Mouse (Mus musculus) intestine, embryonic 16.5 days (tissue): ENCODE results near the gene Ifitm3. TPM values are rescaled to one million over a fixed set of nuclear protein-coding genes. Genes with fewer than 3 reads are reported as not detected.
A peak's percentile ranks its signal among the peaks of the same experiment; 100 is the strongest.

ENCODE experiments used
- ATAC-seq: fragments of 200-750 bp; cut with Nextera tagmentation; 2 replicates; pipeline ENCODE4 v1.8.0; 2017; ENCODE audit warnings: moderate TSS enrichment, moderate library complexity
- H3K27ac ChIP-seq: fragments of 300-500 bp; sonication (generic); 2 replicates; pipeline ENCODE4 v1.5.1; 2014; ENCODE audit warnings: mild to moderate bottlenecking, low read length
- H3K27me3 ChIP-seq: fragments of 300-500 bp; sonication (generic); replicated peaks from 2 replicates; pipeline ENCODE4 v1.6.1; 2014; ENCODE audit warnings: low read length, control low read depth, mixed read lengths; ENCODE audit not compliant: control insufficient read depth, insufficient read depth
- H3K36me3 ChIP-seq: fragments of 300-500 bp; sonication (generic); 2 replicates; pipeline ENCODE4 v1.6.1; 2014; ENCODE audit warnings: low read length, control low read depth; ENCODE audit not compliant: control insufficient read depth, insufficient read depth
- H3K4me1 ChIP-seq: fragments of 300-500 bp; sonication (generic); 2 replicates; pipeline ENCODE4 v1.6.1; 2014; ENCODE audit warnings: low read length, control low read depth, mixed read lengths; ENCODE audit not compliant: control insufficient read depth, insufficient read depth
- H3K4me2 ChIP-seq: fragments of 300-500 bp; sonication (generic); 2 replicates; pipeline ENCODE4 v1.6.1; 2014; ENCODE audit warnings: low read depth, low read length, control low read depth
- H3K4me3 ChIP-seq: fragments of 300-500 bp; sonication (generic); 2 replicates; pipeline ENCODE4 v1.5.1; 2014; ENCODE audit warnings: mild to moderate bottlenecking, low read length
- H3K9ac ChIP-seq: fragments of 300-500 bp; sonication (generic); 2 replicates; pipeline ENCODE4 v1.6.1; 2014; ENCODE audit warnings: low read depth, low read length
- H3K9me3 ChIP-seq: fragments of 300-500 bp; sonication (generic); 2 replicates; pipeline ENCODE4 v1.6.1; 2016; ENCODE audit warnings: low read length, control low read depth; ENCODE audit not compliant: control insufficient read depth
- WGBS: fragments of 180-500 bp; shearing (Covaris S2); extraction: QIAGEN DNeasy Blood & Tissue Kit; methylation state at CpG from one replicate; pipeline ENCODE4 v1.1.7; 2014; 5-methylcytosine and 5-hydroxymethylcytosine counted together
- polyA plus RNA-seq: library from polyadenylated mRNA; unstranded; fragments of >200 nt; fragmentation: Nextera tagmentation; extraction: Ambion mirVana; gene quantifications from 2 replicates; pipeline ENCODE4 v1.2.1, GENCODE M21; 2015

The Ifitm3 gene
- polyA plus RNA-seq, 1 experiment from 2014 or later: 255 TPM

- H3K4me2 ChIP-seq: no peak overlapping the region
- H3K27me3 ChIP-seq: no peaks in the 10 kb centered on the region
- H3K36me3 ChIP-seq: no peaks in the 10 kb centered on the region
- no peak overlapping the region for H3K4me3 ChIP-seq
- H3K9me3 ChIP-seq: no peaks in the 10 kb centered on the region
- H3K9ac ChIP-seq: no peak overlapping the region
- WGBS: 78% methylated on average over 2 of the region's 2 CpGs
- no peak for ATAC-seq
- no peak overlapping the region for H3K27ac ChIP-seq
- H3K4me1 ChIP-seq: peaks cover 11% of the 10 kb centered on the region
Observed at GRCm38 (mm10) chr7:141049326-141049725, 38.8 kb upstream of the Ifitm3 start.

- WGBS: 7% methylated on average over 21 of the region's 21 CpGs
- H3K36me3 ChIP-seq: no peaks in the 10 kb centered on the region
- peak overlapping the region; percentile 89 for H3K4me2 ChIP-seq
- no peaks in the 10 kb centered on the region for H3K27me3 ChIP-seq
- H3K9me3 ChIP-seq: no peaks in the 10 kb centered on the region
- peak overlapping the region; percentile 92 for H3K27ac ChIP-seq
- H3K4me1 ChIP-seq: peaks cover 11% of the 10 kb centered on the region
- peak; percentile 91 for ATAC-seq
- H3K4me3 ChIP-seq: peak overlapping the region; percentile 36
- H3K9ac ChIP-seq: peak overlapping the region; percentile 61
Observed at GRCm38 (mm10) chr7:141048226-141049218, 38.0 kb upstream of the Ifitm3 start.

- H3K27me3 ChIP-seq: no peaks in the 10 kb centered on the region
- H3K27ac ChIP-seq: peak overlapping the region; percentile 92
- peak overlapping the region; percentile 36 for H3K4me3 ChIP-seq
- WGBS: 9% methylated on average over 15 of the region's 19 CpGs
- peak overlapping the region; percentile 61 for H3K9ac ChIP-seq
- H3K9me3 ChIP-seq: no peaks in the 10 kb centered on the region
- H3K4me2 ChIP-seq: peak overlapping the region; percentile 89
- no peaks in the 10 kb centered on the region for H3K36me3 ChIP-seq
- peak; percentile 90 for ATAC-seq
- peaks cover 17% of the 10 kb centered on the region for H3K4me1 ChIP-seq
Observed at GRCm38 (mm10) chr7:141047581-141048225, 37.1 kb upstream of the Ifitm3 start.

- 0 out of 2 replicates have a peak, but pooled peaks have one; percentile 5 for ATAC-seq
Observed at GRCm38 (mm10) chr7:141046931-141047580, 36.5 kb upstream of the Ifitm3 start.

GRCm38 (mm10) chr7:141042539-141042938 lies 32.0 kb upstream of the Ifitm3 start:
- no peaks in the 10 kb centered on the region for H3K27me3 ChIP-seq
- WGBS: 37% methylated on average over 4 of the region's 4 CpGs
- peak overlapping the region; percentile 37; the same call in 1 of the 2 replicates for H3K9ac ChIP-seq
- ATAC-seq: peak; percentile 77
- no peak overlapping the region for H3K4me2 ChIP-seq
- H3K36me3 ChIP-seq: no peaks in the 10 kb centered on the region
- H3K27ac ChIP-seq: peak overlapping the region; percentile 82
- peaks cover 26% of the 10 kb centered on the region for H3K4me1 ChIP-seq
- no peaks in the 10 kb centered on the region for H3K9me3 ChIP-seq
- H3K4me3 ChIP-seq: no peak overlapping the region

More at GRCm38 (mm10) chr7:141046931-141047580, 36.5 kb upstream of the Ifitm3 start:
- H3K4me1 ChIP-seq: peaks cover 22% of the 10 kb centered on the region
- H3K27ac ChIP-seq: peak overlapping the region; percentile 75
- peak overlapping the region; percentile 24; the same call in 1 of the 2 replicates for H3K4me2 ChIP-seq
- 58% methylated on average over 6 of the region's 6 CpGs for WGBS
- no peaks in the 10 kb centered on the region for H3K27me3 ChIP-seq
- H3K36me3 ChIP-seq: no peaks in the 10 kb centered on the region
- peak overlapping the region; percentile 17; the same call in 1 of the 2 replicates for H3K9ac ChIP-seq
- H3K9me3 ChIP-seq: no peaks in the 10 kb centered on the region
- H3K4me3 ChIP-seq: no peak overlapping the region

- Histone ChIP-seq H3K9ac (no peak overlapping the region), H3K27ac (peak overlapping the region; percentile 73), H3K36me3 (no peaks in the 10 kb centered on the region), H3K27me3 (no peaks in the 10 kb centered on the region), H3K4me1 (peaks cover 19% of the 10 kb centered on the region), H3K4me2 (no peak overlapping the region), H3K9me3 (no peaks in the 10 kb centered on the region), H3K4me3 (no peak overlapping the region)
- peak; percentile 77 for ATAC-seq
- WGBS: 10% methylated on average over 5 of the region's 5 CpGs
Observed at GRCm38 (mm10) chr7:141041661-141042060, 31.1 kb upstream of the Ifitm3 start.

GRCm38 (mm10) chr7:141040867-141041606 lies 30.5 kb upstream of the Ifitm3 start:
- no peak overlapping the region for H3K4me2 ChIP-seq

GRCm38 (mm10) chr7:141039386-141040107 lies 29.0 kb upstream of the Ifitm3 start:
- Histone ChIP-seq H3K27me3 (no peaks in the 10 kb centered on the region), H3K4me3 (no peak overlapping the region), H3K9me3 (no peaks in the 10 kb centered on the region), H3K36me3 (no peaks in the 10 kb centered on the region), H3K27ac (no peak overlapping the region), H3K4me2 (no peak overlapping the region), H3K9ac (no peak overlapping the region), H3K4me1 (peaks cover 19% of the 10 kb centered on the region)
- no peak for ATAC-seq
- 94% methylated on average over 4 of the region's 4 CpGs for WGBS

More at GRCm38 (mm10) chr7:141040867-141041606, 30.5 kb upstream of the Ifitm3 start:
- 0 out of 2 replicates have a peak, but pooled peaks have one; percentile 29 for ATAC-seq
- no peak overlapping the region for H3K4me3 ChIP-seq
- no peaks in the 10 kb centered on the region for H3K27me3 ChIP-seq
- H3K9me3 ChIP-seq: no peaks in the 10 kb centered on the region
- WGBS: 29% methylated on average over 6 of the region's 9 CpGs
- H3K4me1 ChIP-seq: peaks cover 19% of the 10 kb centered on the region
- no peaks in the 10 kb centered on the region for H3K36me3 ChIP-seq
- H3K9ac ChIP-seq: peak overlapping the region; percentile 2
- peak overlapping the region; percentile 73 for H3K27ac ChIP-seq
